Mouse (Mus musculus) gastrocnemius, postnatal 10 days (tissue): Measurements from ENCODE around the gene Lrrc61. TPM values are rescaled to one million over a fixed set of nuclear protein-coding genes. Genes with fewer than 3 reads are reported as not detected.

Source experiments
- DNase-seq: peaks from one replicate; pipeline ENCODE4 v3.0.0; 2021; ENCODE audit warnings: mixed read lengths
- total RNA-seq, 2 experiments: library from RNA; stranded (reverse); gene quantifications; 2 replicates each; pipeline ENCODE4 v1.2.3; 2021

The Lrrc61 gene
- total RNA-seq, 2 experiments from 2014 or later = 11.9 to 14.1 TPM

- peak; percentile 96 for DNase-seq
Measured at GRCm38 (mm10) chr6:48593158-48594042, 38.8 kb downstream of the Lrrc61 start, which contains the start of the genes Repin1 and Gm44965. Gene Repin1, plus strand, starts transcription at chr6:48593883. Gene Gm44965, plus strand, starts transcription at chr6:48593941.

DNA sequence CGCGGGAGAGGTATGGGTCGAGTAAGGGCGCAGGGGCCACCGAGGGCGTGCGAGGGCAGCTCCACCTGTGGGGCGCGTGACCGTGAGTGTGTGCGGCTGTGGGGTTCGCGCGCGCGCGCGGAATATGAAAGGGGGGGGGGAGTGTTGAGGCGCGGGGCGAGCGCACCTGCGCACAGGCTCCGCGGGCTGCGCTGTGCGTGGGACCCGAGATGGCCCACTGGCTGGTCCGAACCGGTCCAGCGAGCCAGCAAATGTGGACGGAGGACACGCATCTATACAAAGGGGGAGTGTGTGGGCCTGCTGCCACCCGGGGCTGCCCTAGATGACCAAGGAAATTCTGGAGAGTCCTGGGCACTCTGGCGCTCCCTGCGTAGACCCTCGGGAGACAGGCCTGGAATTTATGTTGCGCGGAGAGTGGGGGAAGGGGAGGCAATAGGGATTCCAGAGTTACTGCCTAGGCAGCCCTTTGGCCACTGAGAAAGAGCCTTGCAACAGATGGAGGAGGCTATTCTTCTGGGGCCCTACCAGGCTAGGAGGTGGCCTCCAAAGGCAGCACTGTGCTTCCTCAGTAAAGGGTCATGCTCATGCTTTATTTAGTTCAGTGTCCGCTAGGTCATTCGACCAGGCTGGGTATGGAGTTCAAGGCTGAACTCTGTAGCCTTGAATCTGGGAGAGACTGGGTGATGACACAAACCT lies 39.6 kb downstream of the Lrrc61 start:
- peak; percentile 46 for DNase-seq

GRCm38 (mm10) chr6:48595278-48595677 lies 40.7 kb downstream of the Lrrc61 start:
- DNase-seq = no peak

DNA sequence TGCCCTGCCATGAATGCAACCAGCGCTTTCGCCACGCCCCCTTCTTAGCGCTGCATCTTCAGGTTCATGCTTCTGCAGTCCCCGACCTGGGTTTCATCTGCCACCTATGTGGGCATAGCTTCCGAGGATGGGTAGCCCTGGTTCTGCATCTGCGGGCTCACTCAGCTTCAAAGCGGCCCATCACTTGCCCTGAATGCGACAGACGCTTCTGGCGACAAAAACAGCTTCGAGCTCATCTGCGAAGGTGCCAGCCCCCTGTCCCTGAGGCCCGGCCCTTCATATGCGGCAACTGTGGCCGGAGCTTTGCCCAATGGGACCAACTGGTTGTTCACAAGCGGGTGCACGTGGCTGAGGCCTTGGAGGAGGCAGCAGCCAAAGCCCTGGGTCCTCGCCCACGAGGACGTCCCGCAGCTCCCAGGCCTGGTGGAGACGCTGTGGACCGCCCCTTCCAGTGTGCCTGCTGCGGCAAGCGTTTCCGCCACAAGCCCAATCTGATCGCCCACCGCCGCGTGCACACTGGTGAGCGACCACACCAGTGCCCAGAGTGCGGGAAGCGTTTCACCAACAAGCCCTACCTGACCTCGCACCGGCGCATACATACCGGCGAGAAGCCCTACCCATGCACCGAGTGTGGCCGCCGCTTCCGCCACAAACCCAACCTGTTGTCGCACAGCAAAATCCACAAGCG lies 42.1 kb downstream of the Lrrc61 start:
- DNase-seq = no peak

- no peak for DNase-seq
Measured at GRCm38 (mm10) chr6:48597233-48597625, 42.6 kb downstream of the Lrrc61 start.

- no peak for DNase-seq
Measured at GRCm38 (mm10) chr6:48600594-48600993, 46.0 kb downstream of the Lrrc61 start.

DNA sequence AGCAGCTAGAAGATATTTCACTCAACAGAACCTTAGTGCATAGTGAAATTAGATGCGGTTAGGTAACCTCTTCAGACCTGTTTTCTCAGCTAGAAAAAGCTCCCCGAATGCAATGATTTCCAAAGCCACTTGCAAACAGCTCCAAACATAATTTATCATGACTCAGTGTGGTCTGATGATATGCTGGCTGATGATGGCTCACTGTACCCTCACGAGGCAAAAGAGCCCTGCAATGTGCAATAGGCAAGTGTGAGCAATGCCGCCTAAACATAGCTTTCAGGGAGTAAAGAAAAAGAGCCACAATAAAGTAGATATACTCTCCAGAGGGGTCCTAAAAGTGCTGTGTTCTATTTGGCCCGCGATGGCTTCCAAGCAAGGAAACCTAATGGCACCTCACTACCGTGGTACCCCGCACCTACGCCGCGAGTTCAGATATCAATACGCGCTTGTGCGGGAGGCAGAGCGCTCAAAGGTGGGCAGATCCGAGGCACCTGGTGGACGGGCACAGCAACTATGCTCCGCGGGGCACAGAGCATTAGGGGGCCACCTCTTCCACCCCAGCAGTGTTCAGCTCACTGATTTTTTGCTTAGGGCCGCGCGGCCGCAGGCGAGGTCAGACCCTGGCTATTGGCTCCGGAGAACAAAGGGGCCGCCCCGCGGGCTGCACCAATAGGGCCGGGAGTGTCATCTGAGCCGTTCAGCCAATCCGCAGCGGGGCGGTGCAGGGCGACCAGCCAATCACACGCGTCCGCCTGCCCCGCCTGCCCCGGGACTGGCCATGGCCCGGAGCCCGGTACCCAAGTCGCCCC lies 46.9 kb downstream of the Lrrc61 start, which contains the start of gene Zfp775:
Gene Zfp775, plus strand, starts transcription at position 793 of the 809 bp plus-strand sequence.
- peak; percentile 97 for DNase-seq

DNA sequence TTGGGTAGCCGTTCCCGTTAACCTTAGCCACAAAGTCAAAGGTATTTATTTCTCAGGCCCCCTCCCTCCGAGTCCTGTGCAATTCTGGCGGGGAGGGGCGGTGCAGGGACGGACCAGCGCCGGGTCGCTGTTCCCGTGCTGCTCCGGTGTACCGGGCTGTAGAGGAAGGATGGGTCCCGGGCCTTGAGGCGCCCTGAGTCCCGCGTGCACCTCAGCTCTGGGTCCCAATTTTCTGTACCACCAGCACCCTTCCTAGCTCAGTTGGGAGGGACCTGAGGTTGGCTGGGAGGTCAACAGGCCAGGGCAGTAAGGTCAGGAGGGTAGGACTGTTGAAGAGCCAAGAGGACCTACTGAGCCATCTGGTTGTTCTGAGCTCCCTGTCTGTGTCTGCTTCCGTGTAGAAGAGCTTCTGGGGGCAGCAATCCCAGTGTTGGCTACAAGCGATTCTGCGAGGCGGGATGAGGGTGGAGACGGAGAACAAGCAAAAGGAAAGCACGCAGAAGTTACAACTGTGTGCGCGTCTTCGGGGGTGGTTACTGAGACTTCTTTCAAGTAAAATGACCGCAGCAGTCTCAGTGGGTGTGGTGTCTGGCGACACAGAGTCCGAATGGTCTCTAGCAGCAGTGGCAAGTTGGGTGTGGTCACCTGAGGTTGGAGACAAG lies 47.6 kb downstream of the Lrrc61 start:
- DNase-seq = no peak

DNA sequence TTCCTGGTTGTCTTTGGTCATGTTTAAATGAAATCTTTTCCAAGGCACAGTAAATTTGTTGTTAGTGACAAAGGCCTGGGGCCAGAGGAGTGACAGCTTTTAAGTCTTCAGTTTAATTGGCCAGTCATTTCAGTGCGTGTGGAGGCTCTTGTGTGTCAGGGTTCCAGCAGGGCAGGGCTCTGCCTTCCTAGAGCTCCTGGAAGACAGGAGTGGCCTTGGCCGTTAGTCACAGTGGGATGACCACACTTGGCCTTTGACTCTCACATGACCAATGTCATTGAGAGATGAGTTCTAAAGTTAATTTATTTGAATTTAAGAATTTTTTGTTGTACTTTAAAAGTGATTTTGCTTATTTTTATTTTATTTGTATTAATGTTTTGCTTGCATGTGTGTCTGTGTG lies 53.5 kb downstream of the Lrrc61 start:
- no peak for DNase-seq

DNA sequence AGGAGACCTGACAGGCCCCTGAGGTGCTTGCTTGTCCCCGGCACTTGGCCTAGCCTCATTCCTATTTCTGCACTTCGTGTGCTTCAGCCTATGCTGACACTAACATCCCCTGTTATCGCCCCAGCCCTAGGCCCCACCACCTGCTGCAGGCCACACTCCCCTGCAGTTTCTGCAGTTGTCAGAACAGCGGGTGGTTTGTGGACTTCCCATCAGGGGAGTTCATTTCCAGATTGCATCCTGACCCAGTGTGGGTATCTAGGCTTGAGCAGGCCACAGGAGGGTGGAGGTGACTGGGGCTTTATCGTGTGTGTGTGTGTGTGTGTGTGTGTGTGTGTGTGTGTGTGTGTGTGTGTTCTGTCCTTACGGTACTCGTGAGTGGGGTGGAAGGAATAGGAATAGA lies 54.9 kb downstream of the Lrrc61 start:
- no peak for DNase-seq

DNA sequence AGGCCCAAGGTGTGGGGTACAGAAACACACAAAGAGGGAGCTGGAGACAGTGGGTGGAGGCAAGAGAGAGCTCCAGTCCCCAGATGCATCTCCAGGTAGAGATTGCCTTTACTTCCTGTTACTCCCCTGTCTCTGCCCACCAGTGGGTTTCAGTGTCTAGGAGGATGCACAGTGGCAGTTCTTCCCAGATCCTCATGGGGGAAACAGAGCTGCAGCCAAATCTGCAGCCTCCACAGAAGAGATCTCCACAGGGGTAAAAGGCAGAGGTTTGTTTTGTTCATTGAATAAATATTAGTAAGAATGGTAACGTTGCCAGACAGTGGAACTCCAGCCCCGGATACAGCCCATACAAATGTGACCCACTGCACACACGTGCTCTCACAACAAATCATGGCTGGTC lies 56.1 kb downstream of the Lrrc61 start:
- no peak for DNase-seq

GRCm38 (mm10) chr6:48613464-48613863 lies 58.9 kb downstream of the Lrrc61 start:
- no peak for DNase-seq

DNA sequence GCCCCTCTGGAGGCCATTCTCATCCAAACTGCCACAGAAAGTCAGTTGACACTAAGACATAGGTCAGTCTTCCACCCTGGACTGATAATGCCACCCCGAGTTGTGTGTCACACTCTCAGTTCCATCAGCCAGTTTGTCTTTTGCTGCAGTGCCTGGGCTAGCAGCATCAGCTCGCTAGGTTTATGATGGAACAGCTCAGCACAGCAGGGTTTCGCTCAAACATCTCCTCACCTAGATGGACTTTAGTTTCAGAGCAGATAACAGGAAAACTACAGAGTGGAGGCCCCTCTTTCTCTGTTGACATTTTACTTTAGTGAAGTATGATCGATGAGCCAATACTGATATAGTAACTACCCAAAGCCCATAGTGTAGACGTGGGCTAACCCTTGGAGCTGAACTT lies 60.2 kb downstream of the Lrrc61 start:
- DNase-seq = no peak

GRCm38 (mm10) chr6:48620031-48620430 lies 65.4 kb downstream of the Lrrc61 start:
- DNase-seq = no peak

Other genes starting within 250 kb of the Lrrc61 start
- 10 to 100 TPM; 12.3 to 16.1 TPM for gene Krba1, start 159.2 kb upstream of the Lrrc61 start, total RNA-seq
- gene Zfp467, start 109.0 kb upstream of the Lrrc61 start, total RNA-seq = 10 to 100 TPM; 17.6 to 20.1 TPM
- under 1 TPM; 0.16 to 0.27 TPM for gene Sspo, start 106.6 kb upstream of the Lrrc61 start, total RNA-seq
- gene Atp6v0e2, start 17.2 kb upstream of the Lrrc61 start, total RNA-seq = 10 to 100 TPM; 42.3 to 47.3 TPM
- 10 to 100 TPM; 40.1 to 47.0 TPM for gene Rarres2, start 18.0 kb downstream of the Lrrc61 start, total RNA-seq
- gene Gm45021, start 34.8 kb downstream of the Lrrc61 start, total RNA-seq = not detected
- 10 to 100 TPM; 18.5 to 25.2 TPM for gene Repin1, start 39.1 kb downstream of the Lrrc61 start, total RNA-seq
- gene Gm44965, start 39.1 kb downstream of the Lrrc61 start, total RNA-seq = 1 to 10 TPM in 1 of 2 experiments, not detected in 1; 5.4 TPM
- gene Zfp775, start 47.3 kb downstream of the Lrrc61 start, total RNA-seq = 1 to 10 TPM; 5.1 TPM
- under 1 TPM; 0.36 to 0.47 TPM for gene AI854703, start 72.0 kb downstream of the Lrrc61 start, total RNA-seq
- gene Gimap8, start 92.4 kb downstream of the Lrrc61 start, total RNA-seq = 1 to 10 TPM; 4.0 to 7.4 TPM
- 1 to 10 TPM; 2.2 to 2.3 TPM for gene Gimap9, start 121.3 kb downstream of the Lrrc61 start, total RNA-seq
- 10 to 100 TPM; 13.5 to 16.5 TPM for gene Gimap4, start 129.8 kb downstream of the Lrrc61 start, total RNA-seq
- gene Gimap6, start 153.4 kb downstream of the Lrrc61 start, total RNA-seq = 10 to 100 TPM; 24.2 to 29.4 TPM
- gene Gm28053, start 163.8 kb downstream of the Lrrc61 start, total RNA-seq = 1 to 10 TPM; 2.1 to 5.2 TPM
- not detected for gene Gimap7, start 163.8 kb downstream of the Lrrc61 start, total RNA-seq
- 1 to 10 TPM; 7.9 to 9.1 TPM for gene Gimap1, start 184.3 kb downstream of the Lrrc61 start, total RNA-seq
- 1 to 10 TPM; 4.9 to 7.4 TPM for gene Gimap5, start 191.4 kb downstream of the Lrrc61 start, total RNA-seq
- under 1 TPM; 0.16 to 0.20 TPM for gene Gimap3, start 216.1 kb downstream of the Lrrc61 start, total RNA-seq